Mouse (Mus musculus) MEL (cell line): ENCODE data around the gene Tekt5. TPM values are rescaled to one million over a fixed set of nuclear protein-coding genes. Genes with fewer than 3 reads are reported as not detected.

Experiments used
- DNase-seq: peaks from one replicate; pipeline ENCODE4 v3.0.0; 2011; ENCODE audit warnings: low read depth, low spot score
- H3K27ac ChIP-seq: 2 replicates; pipeline ENCODE4 v1.5.1; 2012; ENCODE audit warnings: low read depth, mild to moderate bottlenecking, control low read depth, low read length, moderate library complexity; ENCODE audit not compliant: control insufficient read depth
- H3K27me3 ChIP-seq, 2 experiments: fragments of 150-350 bp in 1 of 2; sonication (generic) in 1 of 2; 2 replicates each; pipeline ENCODE4 v1.6.1; 2012; ENCODE audit warnings: low read length in 2 of 2, mild to moderate bottlenecking in 2 of 2, improper control_type of control experiment in 1 of 2, moderate library complexity in 1 of 2; ENCODE audit not compliant: insufficient read depth in 2 of 2, control insufficient read depth in 1 of 2
- H3K36me3 ChIP-seq, 2 experiments: 2 replicates each; pipeline ENCODE4 v1.6.1; 2012 to 2014; ENCODE audit warnings: low read length in 2 of 2, improper control_type of control experiment in 1 of 2, inconsistent platforms in 1 of 2, mild to moderate bottlenecking in 1 of 2; ENCODE audit not compliant: insufficient read depth in 2 of 2, control insufficient read depth in 1 of 2
- H3K4me1 ChIP-seq, 2 experiments: fragments of 150-350 bp in 1 of 2; sonication (generic) in 1 of 2; 2 replicates each; pipeline ENCODE4 v1.6.1; 2012; ENCODE audit warnings: low read length in 2 of 2, improper control_type of control experiment in 1 of 2, mild to moderate bottlenecking in 1 of 2; ENCODE audit not compliant: insufficient read depth in 2 of 2, control insufficient read depth in 1 of 2
- H3K4me3 ChIP-seq, 2 experiments: fragments of 150-350 bp in 1 of 2; sonication (generic) in 1 of 2; 2 replicates each; pipeline ENCODE4 v1.5.1; 2012; ENCODE audit warnings: low read depth in 2 of 2, low read length in 2 of 2, mild to moderate bottlenecking in 2 of 2, moderate library complexity in 2 of 2, control low read depth in 1 of 2, improper control_type of control experiment in 1 of 2; ENCODE audit not compliant: control insufficient read depth in 1 of 2, insufficient read depth in 1 of 2
- H3K79me2 ChIP-seq: 2 replicates; pipeline ENCODE4 v1.6.1; 2012; ENCODE audit warnings: mild to moderate bottlenecking, low read length, moderate library complexity; ENCODE audit not compliant: control insufficient read depth, poor library complexity, insufficient read depth
- H3K9ac ChIP-seq: 2 replicates; pipeline ENCODE4 v1.6.1; 2012; ENCODE audit warnings: low read depth, mild to moderate bottlenecking, control low read depth, low read length, moderate library complexity; ENCODE audit not compliant: control insufficient read depth, poor library complexity, severe bottlenecking
- H3K9me3 ChIP-seq: fragments of 150-350 bp; sonication (generic); replicated peaks from 2 replicates; pipeline ENCODE4 v1.6.1; 2012; ENCODE audit warnings: mild to moderate bottlenecking, low read length, improper control_type of control experiment, moderate library complexity; ENCODE audit not compliant: insufficient read depth
- BHLHE40 ChIP-seq: IDR thresholded peaks from 2 replicates; pipeline ENCODE4 v1.6.1; 2012; ENCODE audit warnings: low read depth, mild to moderate bottlenecking, inconsistent platforms, low read length, improper control_type of control experiment, borderline replicate concordance
- CHD1 ChIP-seq: IDR thresholded peaks from 2 replicates; pipeline ENCODE4 v1.6.1; 2012; ENCODE audit warnings: low read depth, mild to moderate bottlenecking, inconsistent platforms, low read length, improper control_type of control experiment
- CHD2 ChIP-seq: IDR thresholded peaks from 2 replicates; pipeline ENCODE4 v1.6.1; 2011; ENCODE audit warnings: low read length, improper control_type of control experiment
- CTCF ChIP-seq, 3 experiments: IDR thresholded peaks in 2 of 3; conservative IDR thresholded peaks in 1 of 3; 2 replicates each; pipeline ENCODE4 v1.5.1; 2011 to 2012; ENCODE audit warnings: low read length in 3 of 3, low read depth in 2 of 3, mild to moderate bottlenecking in 2 of 3, improper control_type of control experiment in 1 of 3, inconsistent platforms in 1 of 3, mixed read lengths in 1 of 3, moderate library complexity in 1 of 3; ENCODE audit not compliant: control insufficient read depth in 1 of 3, insufficient read depth in 1 of 3, poor library complexity in 1 of 3, severe bottlenecking in 1 of 3
- ETS1 ChIP-seq: IDR thresholded peaks from 2 replicates; pipeline ENCODE4 v1.6.1; 2012; ENCODE audit warnings: low read depth, mild to moderate bottlenecking, inconsistent platforms, low read length, improper control_type of control experiment, moderate library complexity
- GABPA ChIP-seq: IDR thresholded peaks from 2 replicates; pipeline ENCODE4 v1.6.1; 2012; ENCODE audit warnings: low read depth, mild to moderate bottlenecking, inconsistent platforms, low read length, improper control_type of control experiment, moderate library complexity
- HCFC1 ChIP-seq: IDR thresholded peaks from 2 replicates; pipeline ENCODE4 v1.6.1; 2012; ENCODE audit warnings: low read depth, mild to moderate bottlenecking, inconsistent platforms, low read length, improper control_type of control experiment, moderate library complexity
- JUND ChIP-seq: IDR thresholded peaks from 2 replicates; pipeline ENCODE4 v1.6.1; 2011; ENCODE audit warnings: low read depth, mild to moderate bottlenecking, improper control_type of control experiment, low read length
- MAFK ChIP-seq: IDR thresholded peaks from 2 replicates; pipeline ENCODE4 v1.6.1; 2011; ENCODE audit warnings: low read depth, mild to moderate bottlenecking, low read length, improper control_type of control experiment, borderline replicate concordance
- MAZ ChIP-seq: IDR thresholded peaks from 2 replicates; pipeline ENCODE4 v1.6.1; 2012; ENCODE audit warnings: low read depth, mild to moderate bottlenecking, inconsistent platforms, low read length, improper control_type of control experiment
- MYB ChIP-seq: IDR thresholded peaks from 2 replicates; pipeline ENCODE4 v1.6.1; 2011; ENCODE audit warnings: mild to moderate bottlenecking, low read depth, low read length, improper control_type of control experiment
- MYC ChIP-seq: IDR thresholded peaks from 2 replicates; pipeline ENCODE4 v1.6.1; 2011; ENCODE audit warnings: low read depth, mild to moderate bottlenecking, low read length, improper control_type of control experiment, moderate library complexity
- NELFE ChIP-seq: IDR thresholded peaks from 2 replicates; pipeline ENCODE4 v1.6.1; 2011; ENCODE audit warnings: low read depth, low read length, improper control_type of control experiment
- NRF1 ChIP-seq: IDR thresholded peaks from 2 replicates; pipeline ENCODE4 v1.6.1; 2014; ENCODE audit warnings: low read depth, mild to moderate bottlenecking, inconsistent platforms, low read length, improper control_type of control experiment, moderate library complexity; ENCODE audit not compliant: poor library complexity, insufficient read depth, severe bottlenecking
- POLR2A ChIP-seq, 2 experiments: IDR thresholded peaks; 2 replicates each; pipeline ENCODE4 v1.6.1; 2011 to 2012; ENCODE audit warnings: low read length in 2 of 2, mild to moderate bottlenecking in 2 of 2, control low read depth in 1 of 2, improper control_type of control experiment in 1 of 2, low read depth in 1 of 2, moderate library complexity in 1 of 2; ENCODE audit not compliant: control insufficient read depth in 1 of 2, insufficient read depth in 1 of 2, poor library complexity in 1 of 2
- POLR2AphosphoS2 ChIP-seq: IDR thresholded peaks from 2 replicates; pipeline ENCODE4 v1.6.1; 2011; ENCODE audit warnings: low read length, improper control_type of control experiment
- POLR2AphosphoS5 ChIP-seq: IDR thresholded peaks from 2 replicates; pipeline ENCODE4 v1.6.1; 2012; ENCODE audit warnings: low read depth, borderline replicate concordance, mild to moderate bottlenecking, inconsistent platforms, low read length, moderate library complexity, mixed read lengths
- RAD21 ChIP-seq: IDR thresholded peaks from 2 replicates; pipeline ENCODE4 v1.6.1; 2011; ENCODE audit warnings: mild to moderate bottlenecking, low read depth, low read length, improper control_type of control experiment
- RCOR1 ChIP-seq: IDR thresholded peaks from 2 replicates; pipeline ENCODE4 v1.6.1; 2012; ENCODE audit warnings: low read depth, mild to moderate bottlenecking, inconsistent platforms, low read length, improper control_type of control experiment
- UBTF ChIP-seq: IDR thresholded peaks from 2 replicates; pipeline ENCODE4 v1.6.1; 2012; ENCODE audit warnings: low read depth, mild to moderate bottlenecking, inconsistent platforms, low read length, improper control_type of control experiment, moderate library complexity, borderline replicate concordance; ENCODE audit not compliant: insufficient read depth
- USF1 ChIP-seq: IDR thresholded peaks from 2 replicates; pipeline ENCODE4 v1.6.1; 2014; ENCODE audit warnings: low read depth, mild to moderate bottlenecking, inconsistent platforms, low read length, improper control_type of control experiment, moderate library complexity
- USF2 ChIP-seq, 2 experiments: IDR thresholded peaks; 2 replicates each; pipeline ENCODE4 v1.6.1; 2011 to 2012; ENCODE audit warnings: improper control_type of control experiment in 2 of 2, low read length in 2 of 2, borderline replicate concordance in 1 of 2, inconsistent platforms in 1 of 2, low read depth in 1 of 2, mild to moderate bottlenecking in 1 of 2; ENCODE audit not compliant: insufficient read depth in 1 of 2
- ZKSCAN1 ChIP-seq: IDR thresholded peaks from 2 replicates; pipeline ENCODE4 v1.6.1; 2012; ENCODE audit warnings: low read depth, mild to moderate bottlenecking, inconsistent platforms, low read length, improper control_type of control experiment, moderate library complexity
- ZMIZ1 ChIP-seq: IDR thresholded peaks from 2 replicates; pipeline ENCODE4 v1.6.1; 2012; ENCODE audit warnings: low read depth, mild to moderate bottlenecking, inconsistent platforms, low read length, improper control_type of control experiment, moderate library complexity
- ZNF384 ChIP-seq: IDR thresholded peaks from 2 replicates; pipeline ENCODE4 v1.6.1; 2012; ENCODE audit warnings: low read depth, mild to moderate bottlenecking, inconsistent platforms, low read length, improper control_type of control experiment
- polyA plus RNA-seq, 2 experiments: library from polyadenylated mRNA; stranded (reverse) in 1 of 2; unstranded in 1 of 2; fragments of >175 nt in 1 of 2; fragments of >200 nt in 1 of 2; gene quantifications; 2 replicates each; pipeline versions ENCODE4 v1.2.1 to v1.2.4; 2012; ENCODE audit warnings: low replicate concordance in 2 of 2, low read depth in 1 of 2; ENCODE audit not compliant: insufficient read length in 2 of 2, insufficient read depth in 1 of 2, missing spikeins in 1 of 2
- total RNA-seq: library from RNA; depleted of rRNA; stranded (reverse); fragments of 300-350 nt; gene quantifications from 2 replicates; pipeline ENCODE4 v1.2.3, GENCODE M21; 2012

Gene Tekt5
- total and polyA plus RNA-seq, 3 experiments: 0.08 to 0.25 TPM; not detected in 1

- H3K4me3 ChIP-seq: no peak overlapping the region
- no peak overlapping the region for H3K9ac ChIP-seq
- no peaks in the 10 kb centered on the region for H3K4me1 ChIP-seq
- no peak for DNase-seq
- no peak overlapping the region for H3K27ac ChIP-seq
- no peaks in the 10 kb centered on the region for H3K36me3 ChIP-seq
- H3K79me2 ChIP-seq: no peaks in the 10 kb centered on the region
- no peaks in the 10 kb centered on the region for H3K9me3 ChIP-seq
- TF ChIP-seq ETS1 (no peak), USF2 (IDR thresholded peaks at IDR 0.05; ENCODE audit: borderline replicate concordance in 1 of 2, insufficient read depth in 1 of 2, low read depth in 1 of 2, low read length in 2 of 2) (no peak), MYB (no peak), NRF1 (no peak), BHLHE40 (no peak), POLR2A (IDR thresholded peaks at IDR 0.05; ENCODE audit: control insufficient read depth in 1 of 2, insufficient read depth in 1 of 2, low read depth in 1 of 2, low read length in 2 of 2, poor library complexity in 1 of 2) (no peak), MYC (no peak), JUND (no peak), RAD21 (no peak), GABPA (no peak), MAZ (no peak), CHD2 (no peak)
- TF ChIP-seq, all 39 proteins: peak for 0
- no peaks in the 10 kb centered on the region for H3K27me3 ChIP-seq
These were observed 40.3 kb downstream of the Tekt5 start for GRCm38 (mm10) chr16:10355004-10355403.

- TF ChIP-seq CHD1 (no peak), ZNF384 (no peak), USF1 (no peak), NRF1 (no peak), ZKSCAN1 (no peak), MAFK (no peak), NELFE (no peak), UBTF (no peak), RCOR1 (no peak), POLR2AphosphoS5 (no peak), CTCF (IDR thresholded peaks at IDR 0.05 in 2 of 3, conservative IDR thresholded peaks at IDR 0.05 in 1 of 3; ENCODE audit: control insufficient read depth in 1 of 3, insufficient read depth in 1 of 3, low read depth in 2 of 3, low read length in 3 of 3, poor library complexity in 1 of 3, severe bottlenecking in 1 of 3) (no peak), GABPA (no peak), ETS1 (no peak), CHD2 (no peak), POLR2AphosphoS2 (no peak), JUND (no peak), HCFC1 (no peak), POLR2A (IDR thresholded peaks at IDR 0.05; ENCODE audit: control insufficient read depth in 1 of 2, insufficient read depth in 1 of 2, low read depth in 1 of 2, low read length in 2 of 2, poor library complexity in 1 of 2) (no peak), MAZ (no peak), ZMIZ1 (no peak)
- Histone ChIP-seq H3K79me2 (no peaks in the 10 kb centered on the region), H3K4me1 (no peaks in the 10 kb centered on the region), H3K9ac (no peak overlapping the region), H3K36me3 (no peaks in the 10 kb centered on the region), H3K9me3 (no peaks in the 10 kb centered on the region), H3K27me3 (no peaks in the 10 kb centered on the region), H3K4me3 (no peak overlapping the region), H3K27ac (no peak overlapping the region)
- DNase-seq: no peak
These were observed 44.1 kb downstream of the Tekt5 start for GRCm38 (mm10) chr16:10351050-10351636.
